Mouse (Mus musculus): ENCODE results near the gene Srsf11. TPM values are rescaled to one million over a fixed set of nuclear protein-coding genes. Genes with fewer than 3 reads are reported as not detected.

The Srsf11 gene
- total RNA-seq, 2 experiments from 2014 or later = 230 to 237 TPM

GRCm38 (mm10) chr3:157995726-157996125 lies 40.7 kb downstream of the Srsf11 start:
- ATAC-seq (replicated peaks; ENCODE audit: poor library complexity, severe bottlenecking) = no peak

DNA sequence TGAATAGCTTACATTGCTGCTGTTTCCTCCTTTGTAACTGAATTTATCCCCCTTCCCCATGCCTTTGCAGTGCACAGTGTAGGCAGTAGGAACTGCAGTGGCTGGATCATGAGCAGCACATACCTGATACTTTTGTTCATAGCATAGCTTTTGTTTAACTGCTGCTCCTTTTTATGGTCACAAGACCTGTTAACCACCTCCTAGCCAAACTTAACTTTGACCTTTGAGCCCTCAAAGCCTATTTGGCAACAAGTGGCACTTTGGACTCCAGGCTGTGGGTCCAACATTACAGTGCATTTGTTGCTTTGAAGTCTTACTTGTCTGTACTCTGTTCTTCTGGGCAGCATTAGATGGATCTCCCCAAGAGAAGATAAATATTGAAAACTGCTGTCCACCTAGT lies 43.1 kb downstream of the Srsf11 start:
- ATAC-seq (replicated peaks; ENCODE audit: poor library complexity, severe bottlenecking) = no peak

- no peak for ATAC-seq (replicated peaks; ENCODE audit: poor library complexity, severe bottlenecking)
Measured at GRCm38 (mm10) chr3:157979619-157980018, 56.8 kb downstream of the Srsf11 start.

GRCm38 (mm10) chr3:157973236-157973635 lies 63.2 kb downstream of the Srsf11 start:
- no peak for ATAC-seq (replicated peaks; ENCODE audit: poor library complexity, severe bottlenecking)

DNA sequence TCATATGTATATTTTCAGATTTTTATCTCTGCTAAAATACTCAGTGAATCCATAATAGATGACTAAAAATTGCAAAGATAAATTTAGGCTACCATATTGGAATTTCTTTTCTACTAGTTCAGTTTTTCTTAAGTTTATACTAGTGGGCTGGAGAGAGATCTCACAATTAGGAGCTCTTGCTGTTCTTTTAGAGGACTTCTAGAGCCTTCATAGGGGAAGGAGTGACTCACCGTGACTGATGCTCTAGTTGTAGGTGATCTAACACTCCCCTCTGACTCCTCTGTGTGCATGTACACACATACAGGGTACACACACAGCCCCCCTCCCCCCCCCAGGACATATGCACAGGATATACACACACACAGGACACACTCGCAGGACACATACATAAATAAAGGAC lies 65.3 kb downstream of the Srsf11 start:
- ATAC-seq (replicated peaks; ENCODE audit: poor library complexity, severe bottlenecking) = no peak

Other genes starting within 250 kb of the Srsf11 start
- gene Cth, start 111.6 kb downstream of the Srsf11 start, total RNA-seq (2014; fragmentation: Nextera tagmentation) = 3.5 TPM in 1 of 2 replicates, not detected in the other
- gene Cth, start 111.6 kb downstream of the Srsf11 start, total RNA-seq (2017) = 0.43 TPM in 1 of 2 replicates, not detected in the other
- gene Ankrd13c, start 89.4 kb downstream of the Srsf11 start, total RNA-seq (2014; fragmentation: Nextera tagmentation) = 39.3 and 39.8 TPM in 2 replicates
- gene Ankrd13c, start 89.4 kb downstream of the Srsf11 start, total RNA-seq (2017) = 27.0 and 49.1 TPM in 2 replicates
- 27.0 and 27.2 TPM in 2 replicates for gene Lrrc40, start within 50 bp of the Srsf11 start, total RNA-seq (2014; fragmentation: Nextera tagmentation)
- gene Lrrc40, start within 50 bp of the Srsf11 start, total RNA-seq (2017) = 44.0 and 44.3 TPM in 2 replicates